Mouse (Mus musculus) midbrain, embryonic 16.5 days (tissue): ENCODE data around the gene Gimap7. TPM values are rescaled to one million over a fixed set of nuclear protein-coding genes. Genes with fewer than 3 reads are reported as not detected.

ENCODE experiments used
- ATAC-seq: fragments of 200-750 bp; cut with Nextera tagmentation; 2 replicates; pipeline ENCODE4 v1.8.0; 2017; ENCODE audit warnings: moderate TSS enrichment
- H3K27ac ChIP-seq: fragments of 300-500 bp; sonication (generic); 2 replicates; pipeline ENCODE4 v1.5.1; 2014; ENCODE audit warnings: mild to moderate bottlenecking, low read length, mixed read lengths
- H3K27me3 ChIP-seq: fragments of 300-500 bp; sonication (generic); 2 replicates; pipeline ENCODE4 v1.6.1; 2014; ENCODE audit warnings: low read depth, low read length, mixed read lengths; ENCODE audit not compliant: control insufficient read depth, insufficient read depth
- H3K36me3 ChIP-seq: fragments of 300-500 bp; sonication (generic); 2 replicates; pipeline ENCODE4 v1.6.1; 2014; ENCODE audit warnings: mild to moderate bottlenecking, low read length, moderate library complexity, mixed read lengths; ENCODE audit not compliant: control insufficient read depth, insufficient read depth
- H3K4me1 ChIP-seq: fragments of 300-500 bp; sonication (generic); 2 replicates; pipeline ENCODE4 v1.6.1; 2014; ENCODE audit warnings: mild to moderate bottlenecking, low read length, mixed read lengths; ENCODE audit not compliant: control insufficient read depth, insufficient read depth
- H3K4me2 ChIP-seq: fragments of 300-500 bp; sonication (generic); 2 replicates; pipeline ENCODE4 v1.6.1; 2014; ENCODE audit warnings: mild to moderate bottlenecking, low read length, mixed read lengths
- H3K4me3 ChIP-seq: fragments of 300-500 bp; sonication (generic); 2 replicates; pipeline ENCODE4 v1.5.1; 2014; ENCODE audit warnings: low read depth, mild to moderate bottlenecking, low read length, moderate library complexity, mixed read lengths
- H3K9ac ChIP-seq: fragments of 300-500 bp; sonication (generic); 2 replicates; pipeline ENCODE4 v1.6.1; 2014; ENCODE audit warnings: low read depth, low read length, mixed read lengths
- H3K9me3 ChIP-seq: fragments of 300-500 bp; sonication (generic); replicated peaks from 2 replicates; pipeline ENCODE4 v1.6.1; 2014; ENCODE audit warnings: mild to moderate bottlenecking, low read length, mixed read lengths; ENCODE audit not compliant: control insufficient read depth, poor library complexity, severe bottlenecking
- WGBS: fragments of 180-500 bp; shearing (Covaris S2); extraction: QIAGEN DNeasy Blood & Tissue Kit; methylation state at CpG from one replicate; pipeline ENCODE4 v1.1.7; 2014; 5-methylcytosine and 5-hydroxymethylcytosine counted together
- polyA plus RNA-seq: library from polyadenylated mRNA; unstranded; fragments of >200 nt; fragmentation: Nextera tagmentation; extraction: Ambion mirVana; gene quantifications from 2 replicates; pipeline ENCODE4 v1.2.1, GENCODE M21; 2015

Gene Gimap7
- polyA plus RNA-seq, 1 experiment from 2014 or later, result not detected

DNA sequence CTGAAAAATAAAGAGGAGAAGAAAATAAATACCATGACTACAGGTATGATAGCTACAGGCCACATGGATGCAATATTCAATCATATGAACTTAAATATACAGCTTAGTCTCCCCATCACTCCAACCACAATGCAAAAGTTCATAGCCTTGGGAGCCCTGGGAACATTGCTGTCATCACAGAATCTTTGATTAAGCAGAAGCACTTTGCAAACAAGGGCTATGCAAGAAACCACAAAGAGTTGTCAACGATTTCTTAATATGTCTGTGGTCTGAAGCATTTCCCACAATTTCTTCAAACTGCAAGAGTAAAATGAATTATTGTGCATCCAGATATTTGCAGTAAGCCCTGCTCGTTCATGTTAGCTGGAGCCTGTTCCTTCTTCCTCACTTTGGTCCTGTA is 18.6 kb downstream of the Gimap7 start:
- 81% methylated on average over 2 of the region's 2 CpGs for WGBS
- H3K36me3 ChIP-seq, result no peaks in the 10 kb centered on the region
- no peak overlapping the region for H3K4me2 ChIP-seq
- H3K9ac ChIP-seq, result no peak overlapping the region
- H3K4me1 ChIP-seq, result 0 out of 2 replicates have a peak, but pooled peaks cover 1% of the 10 kb centered on the region
- no peak overlapping the region for H3K27ac ChIP-seq
- no peaks in the 10 kb centered on the region for H3K9me3 ChIP-seq
- no peak for ATAC-seq
- H3K27me3 ChIP-seq, result 0 out of 2 replicates have a peak, but pooled peaks cover 6% of the 10 kb centered on the region
- H3K4me3 ChIP-seq, result no peak overlapping the region

DNA sequence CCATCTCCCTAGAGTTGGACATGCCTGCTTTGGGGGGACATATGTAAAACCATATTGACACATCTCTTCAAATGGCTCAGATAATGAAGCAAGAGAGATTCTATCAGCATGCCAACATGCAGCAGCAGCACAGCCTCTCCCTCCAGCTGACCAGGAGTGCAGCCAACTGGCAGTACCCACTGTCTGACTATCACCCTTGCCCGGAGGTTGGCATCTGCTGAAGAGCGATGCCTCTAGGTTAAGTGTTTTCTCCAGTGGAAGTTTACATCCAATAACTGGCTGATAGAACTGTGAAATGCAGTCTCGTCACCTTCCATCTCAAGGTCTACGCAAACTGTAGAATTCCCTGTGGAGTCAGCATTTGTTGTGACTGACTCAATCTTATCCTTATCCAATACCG is 19.3 kb downstream of the Gimap7 start:
- no peak for ATAC-seq
- Histone ChIP-seq H3K4me1 (0 out of 2 replicates have a peak, but pooled peaks cover 4% of the 10 kb centered on the region), H3K36me3 (no peaks in the 10 kb centered on the region), H3K9me3 (no peaks in the 10 kb centered on the region), H3K4me2 (no peak overlapping the region), H3K9ac (no peak overlapping the region), H3K27me3 (0 out of 2 replicates have a peak, but pooled peaks cover 6% of the 10 kb centered on the region), H3K27ac (no peak overlapping the region), H3K4me3 (no peak overlapping the region)
- 86% methylated on average over 5 of the region's 5 CpGs for WGBS

DNA sequence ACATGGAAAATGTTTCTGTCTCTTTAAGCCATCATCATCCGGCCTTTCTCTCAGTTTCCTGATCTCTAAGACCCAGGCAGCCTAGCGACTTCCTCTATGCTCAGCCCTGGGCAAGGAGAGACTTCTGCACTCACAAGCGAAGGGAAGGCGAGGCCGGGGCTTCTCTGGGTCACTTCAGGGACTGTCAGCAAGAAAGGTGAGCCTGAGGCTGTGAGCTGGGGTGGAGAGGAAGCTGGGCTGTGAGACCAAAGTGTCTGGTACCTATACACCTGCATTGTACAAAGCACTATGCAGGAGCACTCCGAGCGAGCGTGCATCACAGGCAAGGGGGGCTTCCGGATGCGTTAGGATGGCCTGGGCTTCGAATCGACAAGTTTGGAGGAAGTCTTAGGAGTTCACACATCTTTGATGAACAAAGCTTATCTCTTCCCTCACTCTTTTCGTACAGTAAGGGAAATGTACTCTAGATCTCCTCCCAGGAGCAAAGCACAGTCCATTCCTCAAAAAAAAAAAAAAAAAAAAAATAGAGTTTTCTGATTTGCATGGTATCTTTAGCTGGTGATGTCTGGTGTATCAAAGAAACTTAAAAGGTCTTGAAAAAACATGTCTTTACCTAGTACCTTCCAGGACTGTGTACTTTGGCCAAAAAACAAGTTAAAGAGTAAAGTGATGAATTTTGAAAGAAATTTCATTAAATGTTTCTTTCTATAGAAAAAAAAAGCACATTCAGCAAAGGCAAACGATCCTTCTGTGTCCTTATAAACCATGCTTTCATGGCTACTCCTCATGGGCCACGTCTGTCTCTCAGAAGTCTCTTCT is 20.7 kb downstream of the Gimap7 start, which contains the start of gene Gimap1:
Gimap1 (plus strand) TSS at position 94 of the 819 bp plus-strand sequence.
- Histone ChIP-seq H3K27ac (no peak within 1 kb of the TSS), H3K4me3 (no peak within 1 kb of the TSS), H3K4me1 (0 out of 2 replicates have a peak, but pooled peaks cover 4% of the 10 kb centered on the region), H3K9ac (no peak within 1 kb of the TSS), H3K9me3 (no peaks in the 10 kb centered on the region), H3K4me2 (no peak within 1 kb of the TSS), H3K27me3 (peaks cover 9% of the 10 kb centered on the region; the same call in 1 of the 2 replicates), H3K36me3 (no peaks in the 10 kb centered on the region)
- no peak for ATAC-seq
- WGBS, result 78% methylated on average over 15 of the region's 15 CpGs

DNA sequence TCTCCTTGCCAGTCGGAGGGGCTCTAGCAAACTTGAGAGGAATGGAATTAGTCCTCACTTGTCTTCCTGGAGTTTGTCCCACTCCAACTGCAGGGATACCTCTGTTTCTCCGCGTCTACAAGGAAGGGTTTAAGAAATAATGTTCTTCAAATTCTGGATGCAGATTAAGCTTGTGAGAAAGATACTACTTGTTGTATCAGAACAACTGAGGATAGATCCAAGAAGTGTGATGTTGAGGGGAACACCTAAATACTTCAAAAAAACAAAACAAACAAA is 21.3 kb downstream of the Gimap7 start:
- Histone ChIP-seq H3K9ac (no peak overlapping the region), H3K27ac (no peak overlapping the region), H3K9me3 (no peaks in the 10 kb centered on the region), H3K4me2 (no peak overlapping the region), H3K36me3 (no peaks in the 10 kb centered on the region), H3K27me3 (peaks cover 10% of the 10 kb centered on the region; the same call in 1 of the 2 replicates), H3K4me3 (no peak overlapping the region), H3K4me1 (0 out of 2 replicates have a peak, but pooled peaks cover 4% of the 10 kb centered on the region)
- no peak for ATAC-seq
- WGBS, result 88% methylated on average over 3 of the region's 3 CpGs

DNA sequence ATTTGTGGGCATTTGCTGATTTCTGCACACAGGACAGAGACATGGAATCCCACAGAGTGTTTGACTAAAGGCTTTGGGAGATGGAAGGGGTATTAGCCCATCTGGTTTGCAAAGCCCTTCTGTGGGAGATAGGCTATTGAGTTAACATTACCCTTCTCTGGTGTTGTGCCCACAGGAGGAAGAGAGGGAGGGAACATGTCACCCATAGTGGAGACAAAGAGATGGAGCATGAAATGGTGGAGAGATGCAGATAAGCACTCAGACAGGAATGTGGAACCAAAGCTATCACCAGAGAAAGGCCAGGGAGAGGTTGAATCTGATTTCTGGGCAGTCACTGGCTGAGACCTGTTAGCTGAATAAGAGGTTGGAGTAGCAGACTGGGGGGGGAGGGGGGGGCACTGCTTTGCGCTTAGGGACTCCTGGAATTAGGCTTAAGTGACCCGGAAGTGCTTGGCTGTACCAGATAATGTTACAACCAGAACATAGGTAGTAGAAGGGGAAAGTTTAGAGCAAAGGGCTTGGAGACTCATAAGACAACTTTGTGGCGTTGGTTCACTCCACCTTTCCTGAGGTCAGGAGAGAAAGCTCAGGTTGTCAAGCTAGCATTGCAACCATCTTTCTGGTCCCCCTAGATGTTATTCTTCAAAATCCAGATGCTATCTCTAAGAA is 22.2 kb downstream of the Gimap7 start:
- no peak overlapping the region for H3K4me2 ChIP-seq
- H3K27me3 ChIP-seq, result peaks cover 10% of the 10 kb centered on the region; the same call in 1 of the 2 replicates
- no peak overlapping the region for H3K27ac ChIP-seq
- H3K9me3 ChIP-seq, result no peaks in the 10 kb centered on the region
- H3K4me1 ChIP-seq, result 0 out of 2 replicates have a peak, but pooled peaks cover 4% of the 10 kb centered on the region
- 86% methylated on average over 3 of the region's 3 CpGs for WGBS
- no peak for ATAC-seq
- no peak overlapping the region for H3K9ac ChIP-seq
- H3K4me3 ChIP-seq, result no peak overlapping the region
- H3K36me3 ChIP-seq, result no peaks in the 10 kb centered on the region

DNA sequence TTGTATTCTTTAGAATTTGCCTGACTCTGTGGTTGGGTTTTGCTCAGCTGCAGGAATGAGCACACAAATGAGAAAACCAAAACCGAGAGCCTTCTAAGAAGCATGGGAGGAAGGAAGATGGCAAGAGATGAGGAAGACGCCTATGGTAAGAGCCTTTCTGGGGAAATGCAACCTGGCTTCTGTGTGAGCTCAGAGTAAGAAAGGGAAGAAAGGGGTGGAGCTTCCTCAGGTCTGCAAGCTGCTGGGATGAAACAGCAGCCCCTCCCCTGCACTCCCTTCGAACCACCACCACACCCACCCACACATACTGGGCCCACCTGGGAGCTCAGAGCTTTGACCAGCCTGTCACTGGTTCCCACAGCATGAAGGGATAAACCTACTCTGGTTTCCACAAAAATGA is 22.9 kb downstream of the Gimap7 start:
- Histone ChIP-seq H3K9me3 (no peaks in the 10 kb centered on the region), H3K27me3 (peaks cover 10% of the 10 kb centered on the region; the same call in 1 of the 2 replicates), H3K36me3 (no peaks in the 10 kb centered on the region), H3K27ac (no peak overlapping the region), H3K9ac (no peak overlapping the region), H3K4me3 (no peak overlapping the region), H3K4me2 (no peak overlapping the region), H3K4me1 (0 out of 2 replicates have a peak, but pooled peaks cover 4% of the 10 kb centered on the region)
- WGBS, result 32% methylated on average over 3 of the region's 3 CpGs
- ATAC-seq, result no peak

DNA sequence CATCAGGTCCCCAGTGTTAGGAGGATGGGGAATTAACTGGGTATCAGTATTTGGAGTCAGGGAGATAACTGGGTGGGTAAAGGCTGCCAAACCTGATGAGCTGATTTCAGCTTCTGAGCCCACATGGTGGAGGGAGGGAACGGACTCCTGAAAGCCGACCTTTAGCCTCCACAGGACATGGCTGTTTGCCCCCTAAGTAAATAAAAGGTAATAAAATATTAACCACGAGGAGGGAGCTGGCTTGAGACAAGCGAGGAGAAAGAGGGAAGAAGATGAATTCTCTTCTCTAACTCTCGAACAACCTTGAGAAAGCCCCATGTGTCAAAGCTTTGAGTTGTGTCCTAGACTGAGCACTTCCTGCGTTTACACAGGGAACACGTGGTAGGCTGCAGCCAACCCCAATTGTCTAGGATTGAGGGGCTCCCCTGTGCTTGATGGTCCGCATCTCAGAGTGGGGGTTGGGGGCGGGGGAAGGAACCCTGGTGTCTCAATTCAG is 23.3 kb downstream of the Gimap7 start:
- peak; percentile 66 for ATAC-seq
- 36% methylated on average over 9 of the region's 9 CpGs for WGBS
- no peaks in the 10 kb centered on the region for H3K9me3 ChIP-seq
- H3K27ac ChIP-seq, result no peak overlapping the region
- H3K4me1 ChIP-seq, result 0 out of 2 replicates have a peak, but pooled peaks cover 4% of the 10 kb centered on the region
- H3K36me3 ChIP-seq, result no peaks in the 10 kb centered on the region
- H3K4me2 ChIP-seq, result peak overlapping the region; percentile 83
- peaks cover 10% of the 10 kb centered on the region for H3K27me3 ChIP-seq
- H3K4me3 ChIP-seq, result peak overlapping the region; percentile 58; the same call in 1 of the 2 replicates
- H3K9ac ChIP-seq, result no peak overlapping the region

DNA sequence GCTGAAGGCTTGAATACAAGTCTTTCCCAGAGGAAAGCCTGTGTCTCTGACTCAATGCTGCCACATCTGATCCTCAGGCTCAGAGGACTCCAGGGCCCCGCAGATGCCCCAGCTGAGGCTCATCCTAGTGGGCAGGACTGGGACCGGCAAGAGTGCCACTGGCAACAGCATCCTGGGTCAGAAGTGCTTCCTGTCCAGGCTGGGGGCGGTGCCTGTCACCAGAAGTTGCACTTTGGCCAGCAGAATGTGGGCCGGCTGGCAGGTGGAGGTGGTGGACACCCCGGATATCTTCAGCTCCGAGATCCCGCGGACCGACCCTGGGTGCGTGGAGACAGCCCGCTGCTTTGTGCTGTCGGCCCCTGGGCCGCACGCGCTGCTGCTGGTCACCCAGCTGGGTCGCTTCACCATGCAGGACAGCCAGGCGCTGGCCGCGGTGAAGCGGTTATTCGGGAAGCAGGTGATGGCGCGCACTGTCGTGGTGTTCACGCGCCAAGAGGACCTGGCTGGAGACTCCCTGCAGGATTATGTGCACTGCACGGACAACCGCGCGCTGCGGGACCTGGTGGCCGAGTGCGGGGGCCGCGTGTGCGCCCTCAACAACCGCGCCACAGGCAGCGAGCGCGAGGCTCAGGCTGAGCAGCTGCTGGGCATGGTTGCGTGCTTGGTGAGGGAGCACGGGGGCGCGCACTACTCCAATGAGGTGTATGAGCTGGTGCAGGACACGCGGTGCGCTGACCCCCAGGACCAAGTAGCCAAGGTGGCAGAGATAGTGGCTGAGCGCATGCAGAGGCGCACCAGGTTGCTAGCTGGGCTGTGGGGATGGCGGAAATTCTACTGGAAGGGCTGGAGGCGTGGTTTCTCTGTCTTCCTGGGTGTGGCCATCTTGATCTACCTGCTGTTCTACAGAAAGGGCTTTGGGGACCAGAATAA is 24.3 kb downstream of the Gimap7 start:
- Histone ChIP-seq H3K27ac (peak overlapping the region; percentile 13), H3K4me2 (peak overlapping the region; percentile 83), H3K9me3 (no peaks in the 10 kb centered on the region), H3K27me3 (peaks cover 10% of the 10 kb centered on the region), H3K4me1 (0 out of 2 replicates have a peak, but pooled peaks cover 4% of the 10 kb centered on the region), H3K4me3 (peak overlapping the region; percentile 58), H3K36me3 (no peaks in the 10 kb centered on the region), H3K9ac (peak overlapping the region; percentile 77)
- 3% methylated on average over 52 of the region's 52 CpGs for WGBS
- ATAC-seq, result peak; percentile 87
